Mouse (Mus musculus) lung, adult 2 months (tissue): ENCODE measurements around the gene Aldh1a3.

Source experiments
- CTCF ChIP-seq: fragments of 200-500 bp; IDR thresholded peaks from 2 replicates; pipeline ENCODE4 v1.5.1; 2011; ENCODE audit warnings: mild to moderate bottlenecking, low read length, control low read depth; ENCODE audit not compliant: insufficient read depth
- POLR2A ChIP-seq: fragments of 200-500 bp; IDR thresholded peaks from 2 replicates; pipeline ENCODE4 v1.6.1; 2011; ENCODE audit warnings: low read depth, mild to moderate bottlenecking, control low read depth, low read length, borderline replicate concordance; ENCODE audit errors: extremely low read depth

GRCm38 (mm10) chr7:66351074-66351473 is 76.2 kb downstream of the Aldh1a3 start:
- TF ChIP-seq CTCF (no peak), POLR2A (no peak)
